Mouse (Mus musculus): ENCODE data around the gene Kcnj10.
A peak's percentile ranks its signal among the peaks of the same experiment; 100 is the strongest.

The Kcnj10 gene

DNA sequence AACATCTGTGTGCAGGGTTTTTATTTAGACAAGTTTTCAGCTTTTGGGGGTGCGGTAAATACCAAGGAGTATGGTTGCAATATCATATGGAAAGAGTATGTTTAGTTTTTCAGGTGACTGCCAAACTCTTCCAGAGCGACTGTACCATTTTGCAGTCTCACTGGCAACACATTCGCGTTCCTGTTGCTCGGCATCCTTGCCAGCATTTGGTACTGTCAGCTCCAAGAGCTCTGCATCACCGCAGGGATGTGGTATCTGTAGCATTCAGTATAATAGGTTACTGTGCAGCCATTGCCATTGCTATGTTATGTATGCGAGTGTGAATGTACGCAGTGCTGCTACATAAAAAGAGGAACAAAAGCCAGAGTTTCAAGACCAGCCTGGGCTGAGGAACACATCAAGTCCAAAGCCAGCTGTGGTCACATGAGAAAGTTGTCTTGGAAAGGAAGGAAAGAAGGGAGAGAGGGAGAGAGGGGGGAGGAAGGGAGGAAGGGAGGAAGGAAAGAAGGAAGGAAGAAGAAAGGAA lies 9.5 kb upstream of the Kcnj10 start:
- no peak for DNase-seq (ENCODE audit: low spot score)

- no peak for DNase-seq (ENCODE audit: low spot score)
Observed at GRCm38 (mm10) chr1:172332925-172333324, 8.1 kb upstream of the Kcnj10 start.

DNA sequence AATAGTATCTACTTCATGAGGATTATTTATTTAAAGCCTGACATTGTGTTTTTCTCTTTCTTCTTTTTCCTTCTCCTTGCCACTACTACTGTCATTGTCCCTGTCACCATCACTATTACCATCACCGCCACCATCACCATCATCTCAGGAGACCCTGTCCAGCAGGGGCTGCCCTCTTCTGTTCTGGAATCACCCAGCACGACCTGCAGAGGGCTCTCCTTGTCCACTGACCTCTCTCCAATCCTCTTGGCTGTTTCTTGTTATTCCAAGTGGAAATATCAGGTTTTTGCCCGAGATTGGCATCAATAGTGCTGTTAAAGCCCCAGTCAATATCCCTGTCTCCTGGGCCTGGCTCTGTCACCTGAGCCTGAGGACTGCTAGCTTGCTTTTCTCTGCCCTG lies 7.5 kb upstream of the Kcnj10 start:
- DNase-seq (ENCODE audit: low spot score) = no peak

DNA sequence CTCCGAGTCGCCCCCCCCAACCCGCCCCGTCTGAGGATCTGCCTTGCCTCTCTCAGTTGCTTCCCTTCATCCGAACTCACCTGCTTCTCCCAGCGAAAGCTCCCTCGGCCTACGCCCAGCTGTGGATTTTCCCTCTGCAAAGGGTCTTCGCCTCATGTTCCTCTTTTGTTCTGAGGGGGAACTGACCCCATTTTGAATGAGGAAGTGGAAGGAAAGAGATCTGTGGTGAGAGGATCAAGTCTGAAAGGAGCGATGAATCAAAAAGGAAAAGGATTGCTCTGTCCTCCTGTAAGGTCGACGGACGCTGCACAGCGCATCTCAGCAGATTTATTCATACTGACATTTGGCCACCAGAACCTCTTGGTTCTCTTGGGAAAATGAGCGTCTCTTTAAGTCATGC lies 5.2 kb upstream of the Kcnj10 start:
- no peak for DNase-seq (ENCODE audit: low spot score)

DNA sequence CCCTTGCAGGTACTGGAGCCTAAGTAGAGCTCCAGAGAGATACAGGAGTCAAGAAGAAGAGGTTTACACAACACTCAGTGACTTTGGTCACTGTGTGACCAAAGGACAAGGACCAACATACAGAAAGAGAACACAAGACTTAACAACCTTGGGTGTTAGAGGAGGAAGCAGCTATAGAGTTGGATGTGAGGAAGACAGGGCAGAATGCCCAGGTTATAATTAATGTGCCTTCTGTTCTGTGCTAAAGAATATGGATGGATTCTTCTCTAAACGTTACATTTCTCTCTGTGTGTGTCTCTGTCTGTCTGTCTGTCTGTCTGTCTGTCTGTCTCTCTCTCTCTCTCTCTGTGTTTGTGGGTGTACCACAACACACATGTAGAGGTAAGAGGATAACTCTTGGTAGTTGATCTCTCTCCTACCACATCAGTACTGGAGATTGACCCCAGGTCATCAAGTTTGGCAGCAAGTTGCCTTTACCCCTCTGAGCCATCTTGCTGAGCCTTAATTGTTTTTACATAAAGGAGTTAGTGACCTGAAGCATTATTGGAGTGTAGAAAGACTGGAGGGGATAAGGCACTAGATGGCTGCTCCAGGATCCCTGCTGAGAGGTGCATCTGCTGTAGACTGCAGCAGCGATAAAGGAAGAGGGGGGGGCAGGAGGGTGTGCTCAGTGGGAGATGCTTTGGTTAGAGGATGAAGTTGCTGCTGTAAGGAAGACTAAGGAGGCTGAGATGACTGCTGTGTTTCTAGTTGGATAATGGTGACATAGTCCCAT lies 3.4 kb upstream of the Kcnj10 start:
- no peak for DNase-seq (ENCODE audit: low spot score)

GRCm38 (mm10) chr1:172341386-172341785 lies 376 bp downstream of the Kcnj10 start:
- no peak for DNase-seq (ENCODE audit: low spot score)

DNA sequence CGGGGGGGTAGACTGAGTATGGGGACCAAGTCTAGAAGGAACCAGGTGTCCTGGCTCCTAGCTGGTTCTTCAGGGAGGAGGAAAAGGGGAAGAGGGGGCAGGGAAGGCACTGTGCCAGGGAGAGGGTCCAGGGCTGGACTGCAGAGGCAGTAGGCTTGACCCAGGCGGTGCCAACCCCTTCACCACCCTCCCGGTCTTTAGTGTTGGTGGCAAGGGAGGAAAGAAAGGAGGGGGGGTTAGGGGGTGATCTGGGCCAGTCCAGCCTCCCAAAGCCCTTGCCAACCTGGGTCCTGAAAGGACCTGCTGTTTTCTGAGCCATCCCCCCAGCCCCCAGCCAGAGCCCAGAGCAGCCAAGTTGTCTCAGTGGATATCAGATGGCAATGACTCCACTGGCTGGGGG lies 1.7 kb downstream of the Kcnj10 start:
- no peak for DNase-seq (ENCODE audit: low spot score)

- no peak for DNase-seq (ENCODE audit: low spot score)
Observed at GRCm38 (mm10) chr1:172343914-172344313, 2.9 kb downstream of the Kcnj10 start.

DNA sequence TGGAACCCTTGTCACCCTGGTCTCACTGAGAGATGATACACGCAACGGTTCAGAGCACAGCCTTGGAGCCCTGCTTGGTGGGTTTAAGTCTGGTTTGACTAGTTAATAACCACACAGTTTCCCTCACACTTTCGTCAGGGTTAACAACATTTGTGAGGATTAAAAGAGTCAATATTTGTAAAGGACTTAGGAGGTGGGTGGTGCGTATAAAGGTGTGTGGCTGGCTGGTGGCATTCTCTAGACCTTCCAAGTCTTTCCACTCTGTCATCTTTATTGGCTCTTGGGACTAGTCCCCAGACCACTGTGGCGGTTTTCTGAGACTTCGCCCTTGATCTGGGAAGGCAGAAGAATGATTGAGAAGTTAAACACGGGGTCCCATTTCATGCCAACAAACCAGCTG lies 3.8 kb downstream of the Kcnj10 start:
- no peak for DNase-seq (ENCODE audit: low spot score)

DNA sequence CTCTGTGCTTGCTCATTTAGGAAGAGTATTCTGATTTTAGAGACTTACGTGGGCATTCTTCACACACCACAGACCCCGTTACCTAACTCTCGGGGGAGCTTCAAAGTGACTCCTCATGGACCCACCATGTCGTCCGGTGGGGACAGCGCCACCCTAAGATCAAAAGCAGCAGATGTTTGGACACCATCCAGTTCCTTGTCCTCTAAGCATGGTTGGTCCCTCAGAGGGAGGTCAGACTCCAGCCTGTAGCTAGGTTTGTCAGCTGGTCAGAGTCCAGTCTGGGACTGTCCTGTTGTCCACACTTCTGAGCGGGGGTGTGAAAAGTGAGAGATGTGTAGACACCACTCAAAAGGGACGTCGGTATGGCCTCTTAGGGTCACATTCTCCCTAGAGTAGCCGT lies 5.7 kb downstream of the Kcnj10 start:
- no peak for DNase-seq (ENCODE audit: low spot score)

DNA sequence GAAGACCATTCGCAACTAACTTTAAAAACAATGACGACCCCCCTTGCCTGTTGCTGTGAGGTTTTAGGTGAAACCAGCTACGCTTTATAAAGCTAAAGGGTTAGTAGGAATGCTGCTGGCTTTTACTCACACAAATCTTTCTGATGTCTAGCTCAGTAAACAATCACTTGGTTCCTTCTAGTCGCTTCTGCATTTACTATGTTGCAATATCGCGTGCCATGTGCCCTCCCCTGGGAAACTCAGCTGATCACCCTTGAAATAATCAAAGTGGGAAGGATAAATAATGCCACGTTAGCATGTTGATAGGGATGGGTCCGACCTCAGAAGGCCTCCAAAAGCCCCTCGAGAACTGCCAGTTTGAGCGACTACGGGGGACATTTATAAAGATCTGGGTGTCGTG lies 6.4 kb downstream of the Kcnj10 start:
- no peak for DNase-seq (ENCODE audit: low spot score)

- DNase-seq (ENCODE audit: low spot score) = no peak
Observed at GRCm38 (mm10) chr1:172349504-172349903, 8.5 kb downstream of the Kcnj10 start.

DNA sequence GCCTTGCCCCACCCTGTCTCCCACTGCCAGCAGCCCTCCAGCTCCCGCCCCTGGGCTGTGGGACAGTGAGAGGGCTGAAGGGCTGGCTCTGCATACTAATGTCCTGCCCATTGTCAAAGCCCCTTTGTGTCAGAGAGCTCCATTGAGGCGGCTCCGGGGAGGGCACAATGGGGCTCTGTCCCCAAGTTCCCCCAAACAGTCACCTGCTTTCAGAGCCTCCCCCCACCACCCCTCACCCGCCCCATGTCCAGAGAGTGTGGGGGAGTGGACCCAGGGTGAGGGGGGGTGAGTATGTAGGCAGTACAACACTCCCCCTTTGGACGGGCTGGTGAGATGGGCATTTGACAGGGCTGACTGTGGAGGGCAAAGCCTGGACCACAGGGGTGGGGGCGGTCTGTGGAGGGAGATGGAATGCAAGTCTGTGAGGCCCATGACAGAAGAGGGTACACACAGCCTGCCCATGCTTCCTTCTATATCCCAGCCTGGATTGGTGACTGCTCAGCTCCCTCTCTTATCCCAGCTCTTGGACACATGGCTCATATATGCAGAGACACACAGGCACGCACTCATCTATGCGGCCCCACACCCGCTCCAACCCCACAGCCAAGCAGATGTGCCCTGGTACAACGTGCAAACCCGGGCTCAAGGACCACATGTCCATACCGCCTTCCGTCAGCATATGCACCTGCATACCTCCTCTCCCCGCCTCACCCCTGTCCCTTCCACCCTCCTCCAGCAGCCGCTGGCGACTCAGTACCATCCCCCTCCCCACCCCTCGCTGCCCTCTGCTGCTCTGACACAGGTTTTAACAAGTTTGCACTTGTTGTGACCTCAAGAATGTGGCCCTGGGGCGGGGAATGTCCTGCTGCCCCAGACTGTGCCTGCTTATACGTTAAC lies 9.2 kb downstream of the Kcnj10 start:
- DNase-seq (ENCODE audit: low spot score) = peak; percentile 37

GRCm38 (mm10) chr1:172352001-172352400 lies 11.0 kb downstream of the Kcnj10 start:
- no peak for DNase-seq (ENCODE audit: low spot score)

DNA sequence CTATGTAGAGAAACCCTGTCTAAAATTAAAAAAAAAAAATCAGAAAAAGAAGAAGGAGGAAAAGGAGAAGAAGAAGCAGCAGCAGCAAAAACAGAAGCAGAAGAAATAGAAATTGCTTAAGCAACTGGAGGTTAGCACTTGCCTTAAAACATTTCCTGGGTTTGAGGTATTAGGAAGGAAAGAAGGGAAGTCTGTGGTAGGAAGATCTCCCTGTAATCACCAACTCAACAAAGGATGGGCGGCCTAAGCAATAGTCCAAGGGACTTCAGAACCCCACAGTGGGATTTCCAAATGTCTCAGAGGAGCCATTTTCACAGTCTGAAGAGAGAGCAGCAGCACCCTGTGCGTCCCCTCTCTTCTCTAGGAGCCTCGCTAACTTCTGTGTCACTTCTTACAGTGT lies 11.4 kb downstream of the Kcnj10 start:
- no peak for DNase-seq (ENCODE audit: low spot score)

DNA sequence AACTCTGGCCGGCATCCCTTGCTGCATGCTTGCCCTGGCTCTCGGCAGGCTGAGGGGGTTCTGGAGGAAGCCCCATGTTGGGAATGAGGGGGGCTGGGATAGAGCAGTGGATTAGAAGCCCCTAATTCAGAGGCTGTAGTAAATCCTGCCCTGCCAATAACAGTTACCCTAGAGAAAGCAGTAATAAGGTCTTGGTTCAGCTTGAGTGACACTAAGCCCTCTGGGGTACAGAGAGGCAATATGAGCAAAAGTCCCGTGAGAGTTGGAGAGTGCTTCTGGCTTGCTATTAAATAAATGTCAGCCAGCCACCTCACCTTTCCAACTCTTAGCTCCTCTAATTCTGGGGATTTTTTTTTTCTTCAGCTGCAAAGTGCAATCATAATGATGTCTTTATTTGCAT lies 14.3 kb downstream of the Kcnj10 start:
- DNase-seq (ENCODE audit: low spot score) = no peak

DNA sequence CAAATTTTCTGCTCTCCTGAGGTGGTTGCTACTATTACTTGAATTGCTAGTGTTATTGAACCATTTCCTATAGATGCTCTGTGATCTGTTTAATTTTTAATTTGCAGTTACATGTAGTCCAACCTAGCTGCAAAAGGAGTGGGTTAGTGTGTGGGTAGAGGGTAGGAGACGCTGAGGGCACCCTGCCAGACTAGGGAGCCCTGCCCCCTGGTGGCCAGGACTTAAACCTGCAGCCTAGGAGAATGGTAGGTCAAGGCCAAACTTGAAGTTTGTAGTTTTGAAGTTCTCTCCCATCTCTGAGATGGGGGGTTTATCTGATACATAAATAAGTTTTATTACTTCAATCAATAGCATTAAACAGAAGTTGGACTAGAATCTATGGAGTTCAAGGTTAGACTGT lies 16.5 kb downstream of the Kcnj10 start:
- DNase-seq (ENCODE audit: low spot score) = peak; percentile 80

DNA sequence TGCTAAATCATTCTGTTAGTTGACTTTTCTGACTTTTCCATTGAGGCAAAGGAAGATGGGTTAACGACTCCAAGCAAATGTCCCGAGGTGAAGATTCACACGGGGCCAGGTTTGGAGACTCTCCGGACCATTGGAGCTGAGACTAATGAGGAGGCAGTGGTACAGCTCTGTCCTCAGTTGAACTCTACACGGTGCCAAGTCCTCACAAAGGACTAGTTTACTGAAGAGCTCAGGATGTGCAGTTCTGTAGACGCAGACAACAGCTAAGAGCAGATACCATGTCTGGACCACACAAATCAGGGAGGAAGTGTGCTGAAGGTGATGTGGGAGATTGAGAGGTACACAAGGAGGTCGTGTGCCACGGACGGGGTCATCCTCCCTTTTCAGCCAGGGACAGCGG lies 17.3 kb downstream of the Kcnj10 start:
- DNase-seq (ENCODE audit: low spot score) = peak; percentile 45

GRCm38 (mm10) chr1:172364684-172365083 lies 23.7 kb downstream of the Kcnj10 start:
- peak; percentile 63 for DNase-seq (ENCODE audit: low spot score)

DNA sequence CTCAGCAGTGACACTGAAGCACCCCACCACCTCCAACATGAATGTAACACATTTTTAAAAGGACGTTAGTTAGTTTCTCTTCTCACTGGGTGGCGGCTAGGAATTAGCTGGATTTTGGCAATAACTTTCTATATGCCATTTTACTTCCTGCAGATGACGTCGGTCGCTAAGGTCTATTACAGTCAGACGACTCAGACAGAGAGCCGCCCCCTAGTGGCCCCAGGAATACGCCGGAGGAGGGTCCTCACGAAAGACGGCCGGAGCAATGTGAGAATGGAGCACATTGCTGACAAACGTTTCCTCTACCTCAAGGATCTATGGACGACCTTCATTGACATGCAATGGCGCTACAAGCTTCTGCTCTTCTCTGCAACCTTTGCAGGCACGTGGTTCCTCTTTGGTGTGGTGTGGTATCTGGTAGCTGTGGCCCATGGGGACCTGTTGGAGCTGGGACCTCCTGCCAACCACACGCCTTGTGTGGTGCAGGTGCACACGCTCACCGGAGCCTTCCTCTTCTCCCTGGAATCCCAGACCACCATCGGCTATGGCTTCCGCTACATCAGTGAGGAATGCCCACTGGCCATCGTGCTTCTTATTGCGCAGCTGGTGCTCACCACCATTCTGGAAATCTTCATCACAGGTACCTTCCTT lies 27.9 kb downstream of the Kcnj10 start:
- peak; percentile 76 for DNase-seq (ENCODE audit: low spot score)

GRCm38 (mm10) chr1:172376198-172376667 lies 35.2 kb downstream of the Kcnj10 start, which contains the start of gene Pigm:
Pigm (plus strand) TSS chr1:172376546.
- peak; percentile 97 for DNase-seq (ENCODE audit: low spot score)

DNA sequence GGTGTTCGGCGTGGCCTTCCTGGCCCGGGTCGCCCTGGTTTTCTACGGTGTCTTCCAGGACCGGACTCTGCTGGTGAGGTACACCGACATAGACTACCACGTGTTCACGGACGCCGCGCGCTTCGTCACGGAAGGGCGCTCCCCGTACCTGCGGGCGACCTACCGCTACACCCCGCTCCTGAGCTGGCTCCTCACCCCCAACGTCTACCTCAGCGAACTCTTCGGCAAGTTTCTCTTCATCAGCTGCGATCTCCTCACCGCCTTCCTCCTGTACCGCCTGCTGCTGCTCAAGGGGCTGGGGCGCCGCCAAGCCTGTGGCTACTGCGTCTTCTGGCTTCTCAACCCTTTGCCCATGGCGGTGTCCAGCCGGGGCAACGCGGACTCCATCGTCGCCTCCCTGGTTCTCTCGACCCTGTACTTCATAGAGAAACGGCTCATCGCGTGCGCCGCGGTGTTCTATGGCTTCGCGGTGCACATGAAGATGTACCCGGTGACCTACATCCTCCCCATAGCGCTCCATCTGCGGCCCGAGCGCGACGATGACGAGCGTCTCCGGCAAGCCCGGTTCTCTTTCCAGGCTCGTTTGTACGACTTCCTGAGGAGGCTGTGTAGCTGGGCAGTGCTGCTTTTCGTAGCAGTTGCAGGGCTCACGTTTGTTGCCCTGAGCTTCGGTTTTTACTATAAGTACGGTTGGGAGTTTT lies 35.9 kb downstream of the Kcnj10 start:
- DNase-seq (ENCODE audit: low spot score) = peak; percentile 67

Data from testis, postnatal 10 days (tissue).